Mouse (Mus musculus) left cerebral cortex, postnatal 14 days (tissue): ENCODE data around the gene Olfr1414. TPM values are rescaled to one million over a fixed set of nuclear protein-coding genes. Genes with fewer than 3 reads are reported as not detected.
A peak's percentile ranks its signal among the peaks of the same experiment; 100 is the strongest.
"Not testable (repeated sequence)": the region's sequence is repeated elsewhere in the genome, so short reads cannot be mapped to it uniquely, and the experiment has no call there.

Source experiments
- DNase-seq, 2 experiments: peaks; one replicate each; pipeline ENCODE4 v3.0.0; 2021 to 2022; ENCODE audit warnings: low spot score in 2 of 2, mixed read lengths in 1 of 2
- intact Hi-C: fragments of 180-260 bp; cut with DNase I; formaldehyde crosslinking; loops from one replicate; pipeline ENCODE4 v1.15.1; 2025
- long read RNA-seq, 2 experiments: library from polyadenylated mRNA; stranded (forward); transcript quantifications; one replicate each; pipeline ENCODE4 v2.0.0; 2021
- total RNA-seq, 2 experiments: library from RNA; stranded (reverse); gene quantifications; 2 replicates each; pipeline ENCODE4 v1.2.3; 2021

Gene Olfr1414
- total RNA-seq: not detected
- long read RNA-seq, experiment 1: 0 reads
- long read RNA-seq, experiment 2: 0 reads

- intact Hi-C loops: loop anchor here (5.0 kb wide), 1 partner anchor 379 kb away; no protein-coding TSS in a partner anchor
- DNase-seq: no peak
Observed at GRCm38 (mm10) chr1:92518561-92518960, at the start of gene Olfr1414. Gene Olfr1414 (minus strand): TSS chr1:92518661.

GRCm38 (mm10) chr1:92545929-92546328, 27.5 kb upstream of the Olfr1414 start:
- intact Hi-C loops: no loop called here
- DNase-seq: no peak

GRCm38 (mm10) chr1:92539071-92539470, 20.6 kb upstream of the Olfr1414 start:
- intact Hi-C loops: no loop called here
- peak in 1 of 2 experiments; percentile 13 for DNase-seq

GRCm38 (mm10) chr1:92536972-92537371, 18.5 kb upstream of the Olfr1414 start:
- intact Hi-C loops: no loop called here
- no peak for DNase-seq

- DNase-seq: no peak
- intact Hi-C loops: loop anchor here (5.0 kb wide), 1 partner anchor 309 kb away; the partner anchor contains the start of gene Gpc1
Observed at GRCm38 (mm10) chr1:92523764-92524163, 5.3 kb upstream of the Olfr1414 start.

GRCm38 (mm10) chr1:92521376-92521775, 2.9 kb upstream of the Olfr1414 start:
- DNase-seq: peak; percentile 61 to 67
- intact Hi-C loops: loop anchor here (1.0 to 5.0 kb wide), 2 partner anchors 90 to 311 kb away; partner anchors contain the start of gene Gpc1

- peak; percentile 59 to 61 for DNase-seq
- intact Hi-C loops: loop anchor here (5.0 kb wide), 1 partner anchor 378 kb away; no protein-coding TSS in a partner anchor
Observed at GRCm38 (mm10) chr1:92519046-92519445, 585 bp upstream of the Olfr1414 start.

- intact Hi-C loops: loop anchor here (5.0 kb wide), 1 partner anchor 382 kb away; no protein-coding TSS in a partner anchor
- DNase-seq: no peak
Observed at GRCm38 (mm10) chr1:92515390-92515789, 3.1 kb downstream of the Olfr1414 start.

- intact Hi-C loops, DNase-seq: not testable (repeated sequence)
Observed at GRCm38 (mm10) chr1:92511646-92512045, 6.8 kb downstream of the Olfr1414 start.

- no peak for DNase-seq
- intact Hi-C loops: no loop called here
Observed at GRCm38 (mm10) chr1:92496001-92496400, 22.5 kb downstream of the Olfr1414 start, which contains the start of gene Olfr1415. Gene Olfr1415 (minus strand): TSS chr1:92496101.

GRCm38 (mm10) chr1:92485013-92485412, 33.4 kb downstream of the Olfr1414 start, which contains the start of gene Olfr1416:
Gene Olfr1416 (minus strand): TSS chr1:92485113.
- intact Hi-C loops: no loop called here

GRCm38 (mm10) chr1:92474066-92474578, 44.3 kb downstream of the Olfr1414 start:
- DNase-seq: peak in 1 of 2 experiments; percentile 8
- intact Hi-C loops: no loop called here

More at GRCm38 (mm10) chr1:92485013-92485412, 33.4 kb downstream of the Olfr1414 start, which contains the start of gene Olfr1416:
- no peak for DNase-seq

GRCm38 (mm10) chr1:92473165-92474041, 45.1 kb downstream of the Olfr1414 start, which contains the start of gene Ndufa10:
Gene Ndufa10 (minus strand): TSS chr1:92473860.
- intact Hi-C loops: no loop called here
- DNase-seq: peak; percentile 92 to 94

- no peak for DNase-seq
- intact Hi-C loops: loop anchor here (10.0 kb wide), 1 partner anchor 934 kb away; no protein-coding TSS in a partner anchor
Observed at GRCm38 (mm10) chr1:92468891-92469290, 49.6 kb downstream of the Olfr1414 start.

- intact Hi-C loops: no loop called here
- no peak for DNase-seq
Observed at GRCm38 (mm10) chr1:92458416-92458815, 60.0 kb downstream of the Olfr1414 start.

- intact Hi-C loops: no loop called here
- DNase-seq: no peak
Observed at GRCm38 (mm10) chr1:92457758-92458157, 60.7 kb downstream of the Olfr1414 start.
